Mouse (Mus musculus) megakaryocyte-erythroid progenitor cell, adult 5-6 weeks (primary cell): Measurements from ENCODE around the gene Gm21954. TPM values are rescaled to one million over a fixed set of nuclear protein-coding genes. Genes with fewer than 3 reads are reported as not detected.

Experiments
- ATAC-seq: replicated peaks from 2 replicates; pipeline ENCODE4 v1.8.0; 2016; ENCODE audit warnings: mild to moderate bottlenecking, inconsistent platforms; ENCODE audit not compliant: severe bottlenecking, poor library complexity, low FRiP score, low TSS enrichment
- total RNA-seq, 2 experiments: library from RNA; stranded (forward) in 1 of 2; stranded (reverse) in 1 of 2; fragments of 200-1000, 215-1000 nt in 1 of 2; fragments of >200 nt in 1 of 2; fragmentation: Nextera tagmentation in 1 of 2; gene quantifications; 2 replicates each; pipeline ENCODE4 v1.2.3; 2014 to 2017

The Gm21954 gene
- total RNA-seq, 2 experiments from 2014 or later, result not detected

- no peak for ATAC-seq
Observed at GRCm38 (mm10) chr3:55430022-55430549, 41.9 kb downstream of the Gm21954 start.

- ATAC-seq, result no peak
Observed at GRCm38 (mm10) chr3:55423640-55424397, 48.2 kb downstream of the Gm21954 start.

- no peak for ATAC-seq
Observed at GRCm38 (mm10) chr3:55420436-55421083, 51.5 kb downstream of the Gm21954 start.

GRCm38 (mm10) chr3:55419334-55419733 is 52.7 kb downstream of the Gm21954 start:
- ATAC-seq, result no peak

- no peak for ATAC-seq
Observed at GRCm38 (mm10) chr3:55418845-55419244, 53.2 kb downstream of the Gm21954 start.

GRCm38 (mm10) chr3:55415527-55415950 is 56.5 kb downstream of the Gm21954 start:
- ATAC-seq, result no peak

Other genes with a start within 250 kb of the Gm21954 start
- not detected in 2 replicates for gene Dclk1, start 229.8 kb downstream of the Gm21954 start, total RNA-seq (2014; fragmentation: Nextera tagmentation)
- not detected in 2 replicates for gene Dclk1, start 229.8 kb downstream of the Gm21954 start, total RNA-seq (2017)